20 mouse cellular contexts compared by ENCODE assay signal in the genomic region with DNA sequence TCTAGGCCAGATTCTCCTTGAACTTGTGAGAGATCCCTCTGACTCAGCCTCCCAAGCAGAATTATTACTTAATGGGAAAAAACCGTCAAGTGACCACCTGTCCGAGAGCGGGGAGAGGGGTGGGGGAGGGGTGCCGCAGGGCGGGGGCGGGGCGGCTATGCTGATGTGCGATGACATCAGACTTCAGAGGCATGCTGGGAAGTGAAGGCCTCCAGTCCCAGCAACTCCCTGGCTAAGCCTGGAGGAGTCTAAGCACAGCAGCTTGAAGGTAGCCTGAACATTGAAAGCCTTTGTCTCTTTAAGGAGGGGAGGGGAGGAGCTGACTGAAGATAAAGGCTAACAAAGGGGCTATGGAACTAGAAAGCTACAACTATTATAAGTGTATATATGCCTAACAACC. TPM values are rescaled to one million over a fixed set of nuclear protein-coding genes. Genes with fewer than 3 reads are reported as not detected.
DNase-seq lines count a peak whose midpoint lies in the region; ATAC-seq lines count a peak whose summit lies in the region.
"Had no signal": no experiment of that assay in that cellular context is flagged by ENCODE, and none has a peak within 500 bp of the region (broad histone marks: within the 10 kb centered on the region; RNA-seq: fewer than 3 reads in every experiment).

No protein-coding gene starts in this region.

- peaks cover 2% of the 10 kb centered on the region; the same call in 1 of the 2 replicates for H3K4me1 ChIP-seq in midbrain, embryonic 10.5 days
- 0 out of 2 replicates have a peak, but pooled peaks cover 5% of the 10 kb centered on the region for H3K4me1 ChIP-seq in midbrain, embryonic 13.5 days (replicated peaks)
- no peaks in the 10 kb centered on the region for H3K4me1 ChIP-seq in stomach, embryonic 14.5 days (ENCODE audit: control insufficient read depth, insufficient read depth, low read length)
- H3K4me1 ChIP-seq: embryonic facial prominence, embryonic 10.5 days; forebrain, embryonic 15.5 days; heart, embryonic 10.5 days had no signal

- H3K9me3 ChIP-seq in midbrain, embryonic 10.5 days (replicated peaks), result no peaks in the 10 kb centered on the region
- no peaks in the 10 kb centered on the region for H3K9me3 ChIP-seq in midbrain, embryonic 13.5 days
- no peaks in the 10 kb centered on the region for H3K9me3 ChIP-seq in stomach, embryonic 14.5 days (ENCODE audit: control insufficient read depth, low read depth, low read length)
- H3K9me3 ChIP-seq: embryonic facial prominence, embryonic 10.5 days; forebrain, embryonic 15.5 days; heart, embryonic 10.5 days had no signal

- no peak overlapping the region for H3K4me2 ChIP-seq in midbrain, embryonic 13.5 days (replicated peaks)
- H3K4me2 ChIP-seq in stomach, embryonic 14.5 days (replicated peaks; ENCODE audit: low read depth, low read length), result no peak overlapping the region
- H3K4me2 ChIP-seq: forebrain, embryonic 15.5 days; hindbrain, embryonic 13.5 days had no signal

- H3K27me3 ChIP-seq in midbrain, embryonic 10.5 days (ENCODE audit: low read depth, poor library complexity, severe bottlenecking), result peaks cover 3% of the 10 kb centered on the region; the same call in 1 of the 2 replicates
- H3K27me3 ChIP-seq in midbrain, embryonic 13.5 days, result no peaks in the 10 kb centered on the region
- no peaks in the 10 kb centered on the region for H3K27me3 ChIP-seq in stomach, embryonic 14.5 days (ENCODE audit: control insufficient read depth, insufficient read depth, low read length)
- H3K27me3 ChIP-seq: forebrain, embryonic 15.5 days; hindbrain, embryonic 13.5 days had no signal

- H3K27ac ChIP-seq in midbrain, embryonic 10.5 days (replicated peaks), result no peak overlapping the region
- no peak overlapping the region for H3K27ac ChIP-seq in midbrain, embryonic 13.5 days
- H3K27ac ChIP-seq in stomach, embryonic 14.5 days (ENCODE audit: low read length), result no peak overlapping the region
- H3K27ac ChIP-seq: embryonic facial prominence, embryonic 10.5 days; forebrain, embryonic 15.5 days; heart, embryonic 10.5 days; hindbrain, embryonic 13.5 days; hindbrain, postnatal 0 days had no signal

- H3K36me3 ChIP-seq in midbrain, embryonic 10.5 days, result no peaks in the 10 kb centered on the region
- peaks cover 9% of the 10 kb centered on the region for H3K36me3 ChIP-seq in midbrain, embryonic 13.5 days
- H3K36me3 ChIP-seq in stomach, embryonic 14.5 days (ENCODE audit: control insufficient read depth, insufficient read depth, low read length), result no peaks in the 10 kb centered on the region
- H3K36me3 ChIP-seq: embryonic facial prominence, embryonic 10.5 days; heart, embryonic 10.5 days had no signal

- H3K9ac ChIP-seq in midbrain, embryonic 13.5 days (replicated peaks), result no peak overlapping the region
- H3K9ac ChIP-seq in stomach, embryonic 14.5 days (replicated peaks; ENCODE audit: low read depth, low read length), result no peak overlapping the region
- H3K9ac ChIP-seq: forebrain, embryonic 15.5 days; hindbrain, embryonic 13.5 days had no signal

- peak; percentile 25 for DNase-seq in midbrain, embryonic 10.5 days (ENCODE audit: low spot score)
- peak; percentile 91 for DNase-seq in R1 (ENCODE audit: low read depth, low spot score)
- DNase-seq in yolk sac, embryonic 10.5 days (ENCODE audit: low spot score), result peak; percentile 68
- DNase-seq in adrenal gland, postnatal 25 days, result no peak
- DNase-seq in frontal cortex, adult 2 months (ENCODE audit: extremely low spot score in 1 of 2, low spot score in 1 of 2), result no peak
- DNase-seq: adrenal gland, postnatal 10 days; cerebellum, adult 11-12 months; cerebellum, adult 9-10 months; cerebellum, postnatal 25 days; gastrocnemius, postnatal 10 days; heart, adult 18-20 months; heart, postnatal 10 days; heart, postnatal 4 days had no signal

- 46% methylated on average over 8 of the region's 8 CpGs for WGBS in midbrain, embryonic 10.5 days
- 20% methylated on average over 8 of the region's 8 CpGs for WGBS in midbrain, embryonic 13.5 days
- WGBS in stomach, embryonic 14.5 days, result 37% methylated on average over 8 of the region's 8 CpGs

- ATAC-seq in midbrain, embryonic 13.5 days, result no peak
- peak; percentile 63 for ATAC-seq in stomach, embryonic 14.5 days (ENCODE audit: insufficient number of reproducible peaks, insufficient read depth, low FRiP score, low read depth)
- ATAC-seq: forebrain, embryonic 15.5 days; hindbrain, postnatal 0 days had no signal

- H3K4me3 ChIP-seq in midbrain, embryonic 10.5 days, result no peak overlapping the region
- no peak overlapping the region for H3K4me3 ChIP-seq in midbrain, embryonic 13.5 days (replicated peaks)
- no peak overlapping the region for H3K4me3 ChIP-seq in stomach, embryonic 14.5 days (ENCODE audit: low read depth, low read length)
- H3K4me3 ChIP-seq: embryonic facial prominence, embryonic 10.5 days; forebrain, embryonic 15.5 days; heart, embryonic 10.5 days; hindbrain, embryonic 13.5 days had no signal

RNA-seq across cellular contexts. Expression of gene Bsn, which starts 25.0 kb away (rescaled TPM):
- polyA plus RNA-seq in midbrain, embryonic 10.5 days (2016; fragmentation: Nextera tagmentation; extraction: Ambion mirVana), result 1.1 and 1.7 TPM in 2 replicates
- 7.1 and 8.0 TPM in 2 replicates for polyA plus RNA-seq in midbrain, embryonic 13.5 days (2015; fragmentation: Nextera tagmentation; extraction: Ambion mirVana)
- 2.6 and 2.7 TPM in 2 replicates for polyA plus RNA-seq in stomach, embryonic 14.5 days (2014; fragmentation: Nextera tagmentation; extraction: Ambion mirVana)
- 9.1 and 10.0 TPM in 2 replicates for total RNA-seq in adrenal gland, postnatal 25 days (2021)
- 95.0 and 100 TPM in 2 replicates for polyA plus RNA-seq in frontal cortex, adult 2 months (2012; rRNA removed)

Comparison
In these comparisons a context has a peak if more than half of its experiments do, and no peak if none do; other contexts are left out.
1. DNase-seq: peak in midbrain, embryonic 10.5 days (single experiment), R1 (single experiment) and yolk sac, embryonic 10.5 days (single experiment); none in adrenal gland, postnatal 25 days (single experiment) and frontal cortex, adult 2 months (0 of 2).
2. RNA of gene Bsn, which starts 25.0 kb away (polyA plus RNA-seq): 95.0 to 100 TPM in frontal cortex, adult 2 months; 7.1 to 8.0 TPM in midbrain, embryonic 13.5 days, 2.6 to 2.7 TPM in stomach, embryonic 14.5 days and 1.1 to 1.7 TPM in midbrain, embryonic 10.5 days; every median in the first group is over 10 times any median in the second.